Comparison of ENCODE assay signal across 11 mouse cellular contexts in genomic region chr13:23537006-23537710, GRCm38 (mm10). TPM values are rescaled to one million over a fixed set of nuclear protein-coding genes. Genes with fewer than 3 reads are reported as not detected.
DNase-seq lines count a peak whose midpoint lies in the region; ATAC-seq lines count a peak whose summit lies in the region.
"Had no signal": no experiment of that assay in that cellular context is flagged by ENCODE, and none has a peak within 500 bp of the region (broad histone marks: within the 10 kb centered on the region; RNA-seq: fewer than 3 reads in every experiment).

No protein-coding gene starts in this region.

- H3K36me3 ChIP-seq in neural tube, embryonic 11.5 days (ENCODE audit: control insufficient read depth, insufficient read depth, low read length), result no peaks in the 10 kb centered on the region
- no peaks in the 10 kb centered on the region for H3K36me3 ChIP-seq in neural tube, embryonic 15.5 days
- no peaks in the 10 kb centered on the region for H3K36me3 ChIP-seq in intestine, embryonic 16.5 days (ENCODE audit: control insufficient read depth, insufficient read depth, low read length)

- H3K9ac ChIP-seq in neural tube, embryonic 11.5 days (ENCODE audit: low read length), result no peak overlapping the region
- no peak overlapping the region for H3K9ac ChIP-seq in neural tube, embryonic 15.5 days (replicated peaks)
- H3K9ac ChIP-seq in intestine, embryonic 16.5 days (ENCODE audit: low read depth, low read length), result no peak overlapping the region

- H3K4me3 ChIP-seq in neural tube, embryonic 11.5 days (ENCODE audit: low read depth, low read length), result no peak overlapping the region; the same call in 1 of the 2 replicates
- no peak overlapping the region for H3K4me3 ChIP-seq in neural tube, embryonic 15.5 days (replicated peaks)
- no peak overlapping the region for H3K4me3 ChIP-seq in intestine, embryonic 16.5 days (ENCODE audit: low read length)

- no peak for ATAC-seq in neural tube, embryonic 11.5 days (ENCODE audit: insufficient read depth, low FRiP score, low TSS enrichment)
- no peak for ATAC-seq in neural tube, embryonic 15.5 days (ENCODE audit: low FRiP score)
- no peak for ATAC-seq in intestine, embryonic 16.5 days

- DNase-seq in heart, adult 11 months, result peak; percentile 73
- DNase-seq in heart, postnatal 4 days, result no peak
- no peak for DNase-seq in neural tube, embryonic 11.5 days (ENCODE audit: low spot score)
- no peak for DNase-seq in ovary, postnatal 14 days (ENCODE audit: low spot score)
- DNase-seq in thymus, postnatal 10 days (ENCODE audit: low spot score in 2 of 2), result no peak
- no peak for DNase-seq in layer of hippocampus, postnatal 36 days
- DNase-seq: adrenal gland, adult 8-10 months; embryo, embryonic 11 days; kidney, postnatal 36 days had no signal

- H3K27ac ChIP-seq in neural tube, embryonic 11.5 days (ENCODE audit: low read depth, low read length), result no peak overlapping the region
- no peak overlapping the region for H3K27ac ChIP-seq in neural tube, embryonic 15.5 days (replicated peaks)
- no peak overlapping the region for H3K27ac ChIP-seq in intestine, embryonic 16.5 days (ENCODE audit: low read length)

- peaks cover 13% of the 10 kb centered on the region; the same call in 1 of the 2 replicates for H3K4me1 ChIP-seq in neural tube, embryonic 11.5 days (ENCODE audit: control insufficient read depth, insufficient read depth, low read length)
- peaks cover 23% of the 10 kb centered on the region for H3K4me1 ChIP-seq in neural tube, embryonic 15.5 days
- peaks cover 20% of the 10 kb centered on the region for H3K4me1 ChIP-seq in intestine, embryonic 16.5 days (ENCODE audit: control insufficient read depth, insufficient read depth, low read length)

- 86% methylated on average over 3 of the region's 3 CpGs for WGBS in neural tube, embryonic 11.5 days
- WGBS in neural tube, embryonic 15.5 days, result 76% methylated on average over 3 of the region's 3 CpGs
- 68% methylated on average over 3 of the region's 3 CpGs for WGBS in intestine, embryonic 16.5 days

- H3K27me3 ChIP-seq in neural tube, embryonic 11.5 days (ENCODE audit: control insufficient read depth, insufficient read depth, low read length), result no peaks in the 10 kb centered on the region
- no peaks in the 10 kb centered on the region for H3K27me3 ChIP-seq in neural tube, embryonic 15.5 days (replicated peaks)
- no peaks in the 10 kb centered on the region for H3K27me3 ChIP-seq in intestine, embryonic 16.5 days (replicated peaks; ENCODE audit: control insufficient read depth, insufficient read depth, low read length)

- peak overlapping the region; percentile 73 for H3K4me2 ChIP-seq in neural tube, embryonic 11.5 days (ENCODE audit: low read depth)
- no peak overlapping the region; the same call in 1 of the 2 replicates for H3K4me2 ChIP-seq in neural tube, embryonic 15.5 days
- peak overlapping the region; percentile 12; the same call in 1 of the 2 replicates for H3K4me2 ChIP-seq in intestine, embryonic 16.5 days (ENCODE audit: low read depth, low read length)

- H3K9me3 ChIP-seq in neural tube, embryonic 11.5 days (ENCODE audit: control insufficient read depth, low read length), result no peaks in the 10 kb centered on the region
- H3K9me3 ChIP-seq in neural tube, embryonic 15.5 days (replicated peaks), result no peaks in the 10 kb centered on the region
- H3K9me3 ChIP-seq in intestine, embryonic 16.5 days (ENCODE audit: control insufficient read depth, low read length), result no peaks in the 10 kb centered on the region

RNA-seq across cellular contexts. Expression of gene Hist1h3g, which starts 1.9 kb away (rescaled TPM):
- total RNA-seq in heart, postnatal 4 days (2021), result 100 to 1,000 TPM; 165 to 172 TPM
- polyA plus RNA-seq in neural tube, embryonic 11.5 days (2014; fragmentation: Nextera tagmentation; extraction: Ambion mirVana), result 3.3 and 4.3 TPM in 2 replicates
- 0.51 and 0.64 TPM in 2 replicates for polyA plus RNA-seq in neural tube, embryonic 15.5 days (2015; fragmentation: Nextera tagmentation; extraction: Ambion mirVana)
- polyA plus RNA-seq in intestine, embryonic 16.5 days (2015; fragmentation: Nextera tagmentation; extraction: Ambion mirVana), result 2.6 and 3.7 TPM in 2 replicates
- total RNA-seq in layer of hippocampus, postnatal 36 days (2021), result 1 to 10 TPM; 3.9 to 4.9 TPM

RNA-seq across cellular contexts. Expression of gene Hist1h2af, which starts 3.5 kb away (rescaled TPM):
- 100 to 1,000 TPM; 480 to 499 TPM for total RNA-seq in heart, postnatal 4 days (2021)
- 1.6 and 2.1 TPM in 2 replicates for polyA plus RNA-seq in neural tube, embryonic 11.5 days (2014; fragmentation: Nextera tagmentation; extraction: Ambion mirVana)
- polyA plus RNA-seq in neural tube, embryonic 15.5 days (2015; fragmentation: Nextera tagmentation; extraction: Ambion mirVana), result 0.77 TPM in 1 of 2 replicates, not detected in the other
- polyA plus RNA-seq in intestine, embryonic 16.5 days (2015; fragmentation: Nextera tagmentation; extraction: Ambion mirVana), result 2.5 and 3.6 TPM in 2 replicates
- 10 to 100 TPM; 12.2 to 14.4 TPM for total RNA-seq in layer of hippocampus, postnatal 36 days (2021)

RNA-seq across cellular contexts. Expression of gene Hist1h2bh, which starts 6.0 kb away (rescaled TPM):
- 10 to 100 TPM; 23.5 to 23.8 TPM for total RNA-seq in heart, postnatal 4 days (2021)
- polyA plus RNA-seq in neural tube, embryonic 11.5 days (2014; fragmentation: Nextera tagmentation; extraction: Ambion mirVana), result 0.82 and 1.3 TPM in 2 replicates
- polyA plus RNA-seq in neural tube, embryonic 15.5 days (2015; fragmentation: Nextera tagmentation; extraction: Ambion mirVana), result 0.22 and 0.51 TPM in 2 replicates
- polyA plus RNA-seq in intestine, embryonic 16.5 days (2015; fragmentation: Nextera tagmentation; extraction: Ambion mirVana), result 0.65 and 0.94 TPM in 2 replicates
- 1 to 10 TPM; 1.1 to 1.2 TPM for total RNA-seq in layer of hippocampus, postnatal 36 days (2021)

RNA-seq across cellular contexts. Expression of gene Hist1h4h, which starts 6.3 kb away (rescaled TPM):
- 1,000 to 10,000 TPM; 1,227 to 1,327 TPM for total RNA-seq in heart, postnatal 4 days (2021)
- 3.4 and 6.8 TPM in 2 replicates for polyA plus RNA-seq in neural tube, embryonic 11.5 days (2014; fragmentation: Nextera tagmentation; extraction: Ambion mirVana)
- 1.5 and 4.5 TPM in 2 replicates for polyA plus RNA-seq in neural tube, embryonic 15.5 days (2015; fragmentation: Nextera tagmentation; extraction: Ambion mirVana)
- polyA plus RNA-seq in intestine, embryonic 16.5 days (2015; fragmentation: Nextera tagmentation; extraction: Ambion mirVana), result 3.5 and 3.7 TPM in 2 replicates
- 100 to 1,000 TPM; 363 to 377 TPM for total RNA-seq in layer of hippocampus, postnatal 36 days (2021)

RNA-seq across cellular contexts. Expression of gene Hist1h3f, which starts 6.7 kb away (rescaled TPM):
- 100 to 1,000 TPM; 121 to 128 TPM for total RNA-seq in heart, postnatal 4 days (2021)
- 0.51 and 1.4 TPM in 2 replicates for polyA plus RNA-seq in neural tube, embryonic 11.5 days (2014; fragmentation: Nextera tagmentation; extraction: Ambion mirVana)
- not detected in 2 replicates for polyA plus RNA-seq in neural tube, embryonic 15.5 days (2015; fragmentation: Nextera tagmentation; extraction: Ambion mirVana)
- polyA plus RNA-seq in intestine, embryonic 16.5 days (2015; fragmentation: Nextera tagmentation; extraction: Ambion mirVana), result 0.44 and 0.60 TPM in 2 replicates
- 10 to 100 TPM; 16.2 to 17.4 TPM for total RNA-seq in layer of hippocampus, postnatal 36 days (2021)
